Mouse (Mus musculus): ENCODE measurements at regions not wholly inside any gene's neighbourhood (a gene's known extent, or its start where the extent isn't known, plus 50 kb on each side); places are given as distances from the start of the nearest gene placed in this dataset.

- TF ChIP-seq NELFE (IDR thresholded peaks at IDR 0.05; ENCODE audit: low read depth, low read length) = no peak
- peak in 1 of 2 experiments; percentile 59; a peak in 2 of 4 replicates for TF ChIP-seq CTCF (conservative IDR thresholded peaks at IDR 0.05 in 1 of 2, IDR thresholded peaks at IDR 0.05 in 1 of 2; ENCODE audit: low read depth in 2 of 2, low read length in 2 of 2)
- peak; percentile 54 for TF ChIP-seq POLR2A (IDR thresholded peaks at IDR 0.05; ENCODE audit: low read depth, low read length)
- TF ChIP-seq ZNF384 (IDR thresholded peaks at IDR 0.05; ENCODE audit: low read depth, low read length) = no peak
- TF ChIP-seq E2F4 (IDR thresholded peaks at IDR 0.05; ENCODE audit: insufficient replicate concordance, low read depth, low read length) = no peak
- no peak for TF ChIP-seq EP300 (IDR thresholded peaks at IDR 0.05; ENCODE audit: low read length)
- TF ChIP-seq ZC3H11A (IDR thresholded peaks at IDR 0.05; ENCODE audit: low read depth, low read length) = no peak
- TF ChIP-seq MEF2A (IDR thresholded peaks at IDR 0.05; ENCODE audit: borderline replicate concordance, low read depth, low read length) = no peak
- peak; percentile 58 for TF ChIP-seq RAD21 (IDR thresholded peaks at IDR 0.05; ENCODE audit: low read depth, low read length)
- TF ChIP-seq CHD2 (IDR thresholded peaks at IDR 0.05; ENCODE audit: low read length) = no peak
Observed at GRCm38 (mm10) chr4:33586615-33587451, 276.7 kb downstream of the Rngtt start.
